Mouse (Mus musculus): ENCODE results near the gene Glipr1.

- TF ChIP-seq MAX (IDR thresholded peaks at IDR 0.05; ENCODE audit: low read length) (no peak), CTCF (conservative IDR thresholded peaks at IDR 0.05 in 1 of 2, IDR thresholded peaks at IDR 0.05 in 1 of 2; ENCODE audit: low read depth in 2 of 2, low read length in 2 of 2) (no peak), MEF2A (IDR thresholded peaks at IDR 0.05; ENCODE audit: borderline replicate concordance, low read depth, low read length) (no peak), POLR2A (IDR thresholded peaks at IDR 0.05; ENCODE audit: low read depth, low read length) (no peak), CHD2 (IDR thresholded peaks at IDR 0.05; ENCODE audit: low read length) (no peak)
Measured at GRCm38 (mm10) chr10:112023585-112023984, 21.2 kb upstream of the Glipr1 start.

All from CH12.LX (cell line).